Comparison of ENCODE assay signal across 8 mouse cellular contexts in genomic region chr17:46132058-46132718, GRCm38 (mm10). TPM values are rescaled to one million over a fixed set of nuclear protein-coding genes. Genes with fewer than 3 reads are reported as not detected.
DNase-seq lines count a peak whose midpoint lies in the region; ATAC-seq and TF ChIP-seq lines count a peak whose summit lies in the region.

No protein-coding gene starts in this region.

- WGBS in embryonic facial prominence, embryonic 14.5 days = 18% methylated on average over 12 of the region's 12 CpGs
- WGBS in heart, embryonic 14.5 days = 20% methylated on average over 12 of the region's 12 CpGs
- WGBS in kidney, postnatal 0 days = 11% methylated on average over 12 of the region's 12 CpGs
- WGBS in liver, embryonic 13.5 days (ENCODE audit: insufficient replicate concordance) = 15% methylated on average over 12 of the region's 12 CpGs

- no peak overlapping the region for H3K4me3 ChIP-seq in embryonic facial prominence, embryonic 14.5 days (ENCODE audit: low read depth, low read length)
- H3K4me3 ChIP-seq in heart, embryonic 14.5 days (ENCODE audit: control insufficient read depth in 1 of 2, insufficient read depth in 1 of 2, low read depth in 1 of 2, low read length in 2 of 2) = no peak overlapping the region
- no peak overlapping the region for H3K4me3 ChIP-seq in kidney, postnatal 0 days (replicated peaks; ENCODE audit: low read depth, low read length)
- H3K4me3 ChIP-seq in liver, embryonic 13.5 days (replicated peaks) = no peak overlapping the region

- no peaks in the 10 kb centered on the region for H3K27me3 ChIP-seq in embryonic facial prominence, embryonic 14.5 days (replicated peaks; ENCODE audit: control insufficient read depth, insufficient read depth, low read length)
- no peaks in the 10 kb centered on the region for H3K27me3 ChIP-seq in heart, embryonic 14.5 days (ENCODE audit: control insufficient read depth, insufficient read depth, low read length)
- no peaks in the 10 kb centered on the region for H3K27me3 ChIP-seq in kidney, postnatal 0 days (ENCODE audit: insufficient read depth, low read length)
- peaks cover 8% of the 10 kb centered on the region; the same call in 1 of the 2 replicates for H3K27me3 ChIP-seq in liver, embryonic 13.5 days

- peaks cover 21% of the 10 kb centered on the region for H3K36me3 ChIP-seq in embryonic facial prominence, embryonic 14.5 days (ENCODE audit: control insufficient read depth, insufficient read depth, low read length)
- H3K36me3 ChIP-seq in heart, embryonic 14.5 days (ENCODE audit: control insufficient read depth, insufficient read depth, low read length) = peaks cover 26% of the 10 kb centered on the region
- H3K36me3 ChIP-seq in kidney, postnatal 0 days (ENCODE audit: insufficient read depth, low read length) = peaks cover 16% of the 10 kb centered on the region
- H3K36me3 ChIP-seq in liver, embryonic 13.5 days = peaks cover 23% of the 10 kb centered on the region

- peak; percentile 92 for TF ChIP-seq CTCF in kidney, postnatal 0 days (IDR thresholded peaks at IDR 0.05; ENCODE audit: low read depth)

- ATAC-seq in embryonic facial prominence, embryonic 14.5 days (ENCODE audit: low read depth) = peak; percentile 31
- ATAC-seq in heart, embryonic 14.5 days (ENCODE audit: insufficient number of reproducible peaks, insufficient read depth, low FRiP score, low read depth) = 0 out of 2 replicates have a peak, but pooled peaks have one; percentile 8
- ATAC-seq in kidney, postnatal 0 days (replicated peaks; ENCODE audit: low FRiP score, low read depth) = peak; percentile 80
- ATAC-seq in liver, embryonic 13.5 days (ENCODE audit: low read depth) = no peak

- no peak overlapping the region for H3K9ac ChIP-seq in embryonic facial prominence, embryonic 14.5 days (ENCODE audit: low read depth, low read length)
- H3K9ac ChIP-seq in heart, embryonic 14.5 days (ENCODE audit: low read length) = no peak overlapping the region
- no peak overlapping the region for H3K9ac ChIP-seq in kidney, postnatal 0 days (ENCODE audit: low read depth, low read length)
- H3K9ac ChIP-seq in liver, embryonic 13.5 days = no peak overlapping the region

- H3K4me1 ChIP-seq in embryonic facial prominence, embryonic 14.5 days (ENCODE audit: control insufficient read depth, insufficient read depth, low read length) = no peaks in the 10 kb centered on the region
- 0 out of 4 replicates have a peak, but pooled peaks cover 0 to 4% of the 10 kb centered on the region in 2 experiments for H3K4me1 ChIP-seq in heart, embryonic 14.5 days (ENCODE audit: control insufficient read depth in 2 of 2, insufficient read depth in 2 of 2, low read length in 2 of 2)
- no peaks in the 10 kb centered on the region for H3K4me1 ChIP-seq in kidney, postnatal 0 days (replicated peaks; ENCODE audit: insufficient read depth, low read length)
- peaks cover 13% of the 10 kb centered on the region; the same call in 1 of the 2 replicates for H3K4me1 ChIP-seq in liver, embryonic 13.5 days (replicated peaks)

- peak; percentile 49 for DNase-seq in CD4-positive helper T cell, adult 2 months (ENCODE audit: low read depth, low spot score)
- peak; percentile 83 to 86 for DNase-seq in adrenal gland, postnatal 36 days
- peak; percentile 73 for DNase-seq in embryonic facial prominence, embryonic 14.5 days (ENCODE audit: low spot score)
- peak; percentile 84 for DNase-seq in kidney, postnatal 0 days (ENCODE audit: low spot score)
- DNase-seq in liver, embryonic 13.5 days = peak; percentile 49
- DNase-seq in neural tube, embryonic 10.5 days (ENCODE audit: extremely low spot score, low spot score) = peak; percentile 87
- DNase-seq in testis, postnatal 10 days (ENCODE audit: low spot score) = peak; percentile 89

- no peak overlapping the region for H3K27ac ChIP-seq in embryonic facial prominence, embryonic 14.5 days (replicated peaks; ENCODE audit: low read depth, low read length)
- H3K27ac ChIP-seq in heart, embryonic 14.5 days (replicated peaks in 1 of 2; ENCODE audit: control insufficient read depth in 1 of 2, insufficient read depth in 1 of 2, low read depth in 2 of 2, low read length in 2 of 2) = no peak overlapping the region
- no peak overlapping the region for H3K27ac ChIP-seq in kidney, postnatal 0 days
- no peak overlapping the region for H3K27ac ChIP-seq in liver, embryonic 13.5 days

- no peak overlapping the region for H3K4me2 ChIP-seq in embryonic facial prominence, embryonic 14.5 days (ENCODE audit: low read depth, low read length)
- no peak overlapping the region for H3K4me2 ChIP-seq in heart, embryonic 14.5 days (ENCODE audit: low read length)
- H3K4me2 ChIP-seq in kidney, postnatal 0 days (ENCODE audit: low read length) = 0 out of 2 replicates have a peak overlapping the region, but pooled peaks have one; percentile 8
- no peak overlapping the region for H3K4me2 ChIP-seq in liver, embryonic 13.5 days

- no peaks in the 10 kb centered on the region for H3K9me3 ChIP-seq in embryonic facial prominence, embryonic 14.5 days (ENCODE audit: control insufficient read depth, low read length)
- no peaks in the 10 kb centered on the region for H3K9me3 ChIP-seq in heart, embryonic 14.5 days (ENCODE audit: control insufficient read depth, low read length)
- H3K9me3 ChIP-seq in kidney, postnatal 0 days (replicated peaks; ENCODE audit: low read length) = no peaks in the 10 kb centered on the region
- no peaks in the 10 kb centered on the region for H3K9me3 ChIP-seq in liver, embryonic 13.5 days (replicated peaks)

RNA-seq across cellular contexts. Expression of gene Rsph9, which starts 11.8 kb away (rescaled TPM):
- total RNA-seq in adrenal gland, postnatal 36 days (2021) = 10 to 100 TPM in 1 of 2 experiments, 1 to 10 TPM in 1; 7.9 to 12.8 TPM
- 12.6 and 21.8 TPM in 2 replicates for polyA plus RNA-seq in embryonic facial prominence, embryonic 14.5 days (2014; fragmentation: Nextera tagmentation; extraction: Ambion mirVana)
- polyA plus RNA-seq in heart, embryonic 14.5 days (2014; fragmentation: Nextera tagmentation; extraction: Ambion mirVana) = 6.8 and 7.0 TPM in 2 replicates
- 18.8 and 19.8 TPM in 2 replicates for polyA plus RNA-seq in kidney, postnatal 0 days (2015; fragmentation: Nextera tagmentation; extraction: Ambion mirVana)
- polyA plus RNA-seq in liver, embryonic 13.5 days (2015; fragmentation: Nextera tagmentation; extraction: Ambion mirVana) = 0.72 and 0.96 TPM in 2 replicates

RNA-seq across cellular contexts. Expression of gene Mad2l1bp, which starts 21.2 kb away (rescaled TPM):
- 10 to 100 TPM; 19.7 to 20.1 TPM for total RNA-seq in adrenal gland, postnatal 36 days (2021)
- 28.1 and 30.4 TPM in 2 replicates for polyA plus RNA-seq in embryonic facial prominence, embryonic 14.5 days (2014; fragmentation: Nextera tagmentation; extraction: Ambion mirVana)
- 27.1 and 31.5 TPM in 2 replicates for polyA plus RNA-seq in heart, embryonic 14.5 days (2014; fragmentation: Nextera tagmentation; extraction: Ambion mirVana)
- polyA plus RNA-seq in kidney, postnatal 0 days (2015; fragmentation: Nextera tagmentation; extraction: Ambion mirVana) = 32.4 and 35.6 TPM in 2 replicates
- polyA plus RNA-seq in liver, embryonic 13.5 days (2015; fragmentation: Nextera tagmentation; extraction: Ambion mirVana) = 44.4 and 46.9 TPM in 2 replicates

RNA-seq across cellular contexts. Expression of gene Mrps18a, which starts 21.4 kb away (rescaled TPM):
- 100 to 1,000 TPM in 1 of 2 experiments, 10 to 100 TPM in 1; 99.1 to 106 TPM for total RNA-seq in adrenal gland, postnatal 36 days (2021)
- 112 and 128 TPM in 2 replicates for polyA plus RNA-seq in embryonic facial prominence, embryonic 14.5 days (2014; fragmentation: Nextera tagmentation; extraction: Ambion mirVana)
- polyA plus RNA-seq in heart, embryonic 14.5 days (2014; fragmentation: Nextera tagmentation; extraction: Ambion mirVana) = 128 and 130 TPM in 2 replicates
- 171 and 188 TPM in 2 replicates for polyA plus RNA-seq in kidney, postnatal 0 days (2015; fragmentation: Nextera tagmentation; extraction: Ambion mirVana)
- polyA plus RNA-seq in liver, embryonic 13.5 days (2015; fragmentation: Nextera tagmentation; extraction: Ambion mirVana) = 92.4 and 99.6 TPM in 2 replicates

RNA-seq across cellular contexts. Expression of gene Gtpbp2, which starts 28.6 kb away (rescaled TPM):
- 10 to 100 TPM; 67.4 to 78.1 TPM for total RNA-seq in adrenal gland, postnatal 36 days (2021)
- 27.1 and 28.2 TPM in 2 replicates for polyA plus RNA-seq in embryonic facial prominence, embryonic 14.5 days (2014; fragmentation: Nextera tagmentation; extraction: Ambion mirVana)
- polyA plus RNA-seq in heart, embryonic 14.5 days (2014; fragmentation: Nextera tagmentation; extraction: Ambion mirVana) = 24.8 and 29.1 TPM in 2 replicates
- polyA plus RNA-seq in kidney, postnatal 0 days (2015; fragmentation: Nextera tagmentation; extraction: Ambion mirVana) = 25.4 and 26.3 TPM in 2 replicates
- polyA plus RNA-seq in liver, embryonic 13.5 days (2015; fragmentation: Nextera tagmentation; extraction: Ambion mirVana) = 25.7 and 27.0 TPM in 2 replicates
